Mouse (Mus musculus): ENCODE measurements at regions not wholly inside any gene's neighbourhood (a gene's known extent, or its start where the extent isn't known, plus 50 kb on each side); places are given as distances from the start of the nearest gene placed in this dataset.

DNA sequence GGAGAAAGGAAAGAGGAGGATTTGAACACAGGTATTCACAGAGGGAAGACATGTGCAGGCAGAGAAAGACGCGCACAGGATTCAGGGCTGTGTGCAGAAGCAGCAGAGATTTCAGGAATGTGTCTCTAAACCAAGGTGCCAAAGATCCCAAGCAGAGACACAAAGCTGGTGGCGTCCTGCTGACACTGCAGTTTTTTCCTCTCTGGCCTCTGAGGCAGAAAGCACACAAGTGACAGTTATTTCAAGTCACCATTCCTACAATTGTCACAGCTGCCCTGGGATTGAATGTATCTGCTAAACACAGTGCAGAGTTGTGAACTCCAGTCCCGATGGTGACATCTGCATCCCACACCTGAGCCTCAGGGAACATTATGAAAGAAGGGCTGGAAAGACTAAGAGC lies 107.1 kb upstream of the Slc22a12 start:
- TF ChIP-seq CTCF (IDR thresholded peaks at IDR 0.05; ENCODE audit: borderline replicate concordance, control insufficient read depth, extremely low read depth, insufficient read depth, low read length, poor library complexity) (no peak), POLR2A (IDR thresholded peaks at IDR 0.05; ENCODE audit: control insufficient read depth, extremely low read depth, insufficient read depth, low read length, poor library complexity) (no peak)
